Mouse (Mus musculus): ENCODE results near the gene Ces1d. TPM values are rescaled to one million over a fixed set of nuclear protein-coding genes. Genes with fewer than 3 reads are reported as not detected.

Gene Ces1d
- polyA plus RNA-seq, 1 experiment, result not detected

DNA sequence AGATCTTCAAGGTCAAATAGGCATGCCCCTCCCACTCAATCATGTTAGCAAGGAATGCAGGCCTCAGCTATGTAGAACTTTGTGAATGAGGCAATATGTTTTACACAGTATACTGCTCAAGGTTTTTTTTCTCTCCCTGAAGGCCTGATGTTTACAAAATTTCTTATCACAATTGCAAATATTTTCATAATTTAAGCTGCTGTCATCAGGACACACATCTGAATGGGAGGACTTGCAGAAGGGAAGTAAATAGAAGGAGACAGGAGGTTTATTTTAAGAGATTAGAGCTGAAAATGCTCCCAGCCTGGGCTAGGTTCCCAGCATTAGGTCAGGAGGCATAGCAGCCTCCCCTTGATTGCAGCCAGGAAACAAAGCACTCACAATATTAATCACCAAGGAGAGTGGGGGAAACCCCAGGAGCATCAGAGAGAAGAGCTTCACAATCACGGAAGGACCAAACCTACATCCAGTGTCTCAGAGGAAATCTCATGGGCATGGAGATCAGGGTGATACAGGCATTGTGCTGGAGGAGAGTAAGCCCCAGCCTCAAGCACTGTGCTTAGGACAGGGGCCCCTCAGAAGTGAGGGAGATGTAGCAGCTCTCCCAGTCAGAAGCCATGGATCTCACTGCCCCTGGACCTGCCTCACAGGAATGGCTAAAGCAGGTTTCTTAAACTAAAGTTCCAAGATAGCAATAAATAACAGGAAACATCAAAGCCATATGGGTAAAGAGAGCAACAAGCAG is 25.6 kb downstream of the Ces1d start:
- no peaks in the 10 kb centered on the region for H3K4me1 ChIP-seq (ENCODE audit: control insufficient read depth, insufficient read depth, low read length)
- H3K4me3 ChIP-seq (ENCODE audit: insufficient read depth, low read depth, low read length), result no peak overlapping the region
- WGBS, result 38% methylated on average over 1 of the region's 1 CpGs
- H3K27ac ChIP-seq (ENCODE audit: insufficient read depth, low read depth, low read length), result no peak overlapping the region
- TF ChIP-seq POLR2A (IDR thresholded peaks at IDR 0.05; ENCODE audit: insufficient read depth, low read depth, low read length) (no peak), CTCF (IDR thresholded peaks at IDR 0.05; ENCODE audit: insufficient read depth, low read depth, low read length) (no peak)

DNA sequence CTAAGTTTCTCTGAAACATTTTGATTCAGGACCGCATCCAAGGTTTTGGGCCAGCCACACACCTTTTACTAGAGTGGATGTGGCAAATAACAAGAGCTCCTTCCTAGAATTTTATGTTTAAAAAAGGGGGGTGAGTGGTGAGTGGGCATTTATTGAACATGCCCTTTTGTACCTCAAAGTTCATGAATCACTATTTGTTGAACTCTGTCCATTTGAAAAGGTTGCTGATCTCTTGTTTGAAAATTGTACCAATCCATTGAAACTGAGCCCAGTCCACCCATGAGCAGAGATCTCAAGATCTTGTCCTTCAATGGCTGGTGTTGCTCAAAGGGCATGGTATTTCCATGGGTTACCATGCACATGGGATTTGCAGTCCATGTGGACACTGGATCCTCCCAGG is 34.3 kb downstream of the Ces1d start:
- H3K4me1 ChIP-seq (ENCODE audit: control insufficient read depth, insufficient read depth, low read length), result no peaks in the 10 kb centered on the region
- no peak for TF ChIP-seq CTCF (IDR thresholded peaks at IDR 0.05; ENCODE audit: insufficient read depth, low read depth, low read length)
- no peak for TF ChIP-seq POLR2A (IDR thresholded peaks at IDR 0.05; ENCODE audit: insufficient read depth, low read depth, low read length)
- 90% methylated on average over 1 of the region's 1 CpGs for WGBS

DNA sequence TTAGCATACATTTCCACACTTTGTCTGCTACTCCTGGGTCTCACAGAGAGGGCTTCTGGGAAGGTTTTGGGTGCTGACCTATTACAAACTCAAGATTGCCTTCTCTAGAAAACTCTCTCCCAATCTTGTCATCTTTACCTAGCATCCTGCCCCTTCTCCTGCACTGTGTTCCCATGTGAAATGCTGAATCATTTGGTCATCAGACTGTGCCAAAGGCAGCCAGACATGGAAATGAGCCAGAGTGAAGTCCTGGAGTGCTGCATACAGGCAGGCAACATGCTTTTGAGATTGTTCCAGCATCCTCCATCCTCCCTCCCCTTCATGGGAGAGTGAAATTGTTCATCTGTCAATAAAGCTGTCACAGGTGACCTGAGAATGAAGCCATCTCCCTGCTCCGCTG is 46.2 kb downstream of the Ces1d start:
- no peaks in the 10 kb centered on the region for H3K4me1 ChIP-seq (ENCODE audit: control insufficient read depth, insufficient read depth, low read length)
- no peak overlapping the region for H3K4me3 ChIP-seq (ENCODE audit: insufficient read depth, low read depth, low read length)
- TF ChIP-seq CTCF (IDR thresholded peaks at IDR 0.05; ENCODE audit: insufficient read depth, low read depth, low read length) (no peak), POLR2A (IDR thresholded peaks at IDR 0.05; ENCODE audit: insufficient read depth, low read depth, low read length) (no peak)
- 95% methylated on average over 1 of the region's 1 CpGs for WGBS
- no peak overlapping the region for H3K27ac ChIP-seq (ENCODE audit: insufficient read depth, low read depth, low read length)

More for the DNA sequence above, 34.3 kb downstream of the Ces1d start:
- no peak overlapping the region for H3K27ac ChIP-seq (ENCODE audit: insufficient read depth, low read depth, low read length)
- no peak overlapping the region for H3K4me3 ChIP-seq (ENCODE audit: insufficient read depth, low read depth, low read length)

DNA sequence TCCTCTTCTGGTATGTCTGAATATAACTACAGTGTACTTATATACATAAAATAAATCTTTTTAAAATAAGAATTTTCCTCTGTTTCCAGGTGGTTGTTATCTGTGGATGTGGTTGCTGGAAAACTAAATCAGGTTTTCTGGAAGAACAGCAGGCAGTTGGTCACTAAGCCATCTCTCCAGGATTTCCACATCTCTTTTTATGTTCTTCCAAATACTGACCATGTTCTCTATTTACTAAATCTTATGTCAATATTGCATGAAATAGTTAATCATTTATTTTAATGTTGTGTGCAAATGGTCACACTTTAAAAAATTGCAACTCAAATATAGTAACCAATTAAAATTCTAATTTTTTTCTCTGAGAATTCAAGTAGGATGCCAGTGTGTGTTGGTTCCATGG is 50.3 kb downstream of the Ces1d start:
- Histone ChIP-seq H3K27ac (ENCODE audit: insufficient read depth, low read depth, low read length) (no peak overlapping the region), H3K4me3 (ENCODE audit: insufficient read depth, low read depth, low read length) (no peak overlapping the region), H3K4me1 (ENCODE audit: control insufficient read depth, insufficient read depth, low read length) (no peaks in the 10 kb centered on the region)
- TF ChIP-seq POLR2A (IDR thresholded peaks at IDR 0.05; ENCODE audit: insufficient read depth, low read depth, low read length) (no peak), CTCF (IDR thresholded peaks at IDR 0.05; ENCODE audit: insufficient read depth, low read depth, low read length) (no peak)

- Histone ChIP-seq H3K4me1 (ENCODE audit: control insufficient read depth, insufficient read depth, low read length) (no peaks in the 10 kb centered on the region), H3K4me3 (ENCODE audit: insufficient read depth, low read depth, low read length) (no peak overlapping the region), H3K27ac (ENCODE audit: insufficient read depth, low read depth, low read length) (no peak overlapping the region)
- 68% methylated on average over 1 of the region's 1 CpGs for WGBS
- TF ChIP-seq POLR2A (IDR thresholded peaks at IDR 0.05; ENCODE audit: insufficient read depth, low read depth, low read length), result no peak
- TF ChIP-seq CTCF (IDR thresholded peaks at IDR 0.05; ENCODE audit: insufficient read depth, low read depth, low read length), result no peak
Observed at GRCm38 (mm10) chr8:93140696-93141095, 56.9 kb downstream of the Ces1d start.

GRCm38 (mm10) chr8:93132196-93132595 is 65.4 kb downstream of the Ces1d start:
- H3K4me1 ChIP-seq (ENCODE audit: control insufficient read depth, insufficient read depth, low read length), result no peaks in the 10 kb centered on the region
- TF ChIP-seq POLR2A (IDR thresholded peaks at IDR 0.05; ENCODE audit: insufficient read depth, low read depth, low read length), result no peak
- TF ChIP-seq CTCF (IDR thresholded peaks at IDR 0.05; ENCODE audit: insufficient read depth, low read depth, low read length), result no peak
- no peak overlapping the region for H3K27ac ChIP-seq (ENCODE audit: insufficient read depth, low read depth, low read length)
- 97% methylated on average over 2 of the region's 2 CpGs for WGBS
- no peak overlapping the region for H3K4me3 ChIP-seq (ENCODE audit: insufficient read depth, low read depth, low read length)

DNA sequence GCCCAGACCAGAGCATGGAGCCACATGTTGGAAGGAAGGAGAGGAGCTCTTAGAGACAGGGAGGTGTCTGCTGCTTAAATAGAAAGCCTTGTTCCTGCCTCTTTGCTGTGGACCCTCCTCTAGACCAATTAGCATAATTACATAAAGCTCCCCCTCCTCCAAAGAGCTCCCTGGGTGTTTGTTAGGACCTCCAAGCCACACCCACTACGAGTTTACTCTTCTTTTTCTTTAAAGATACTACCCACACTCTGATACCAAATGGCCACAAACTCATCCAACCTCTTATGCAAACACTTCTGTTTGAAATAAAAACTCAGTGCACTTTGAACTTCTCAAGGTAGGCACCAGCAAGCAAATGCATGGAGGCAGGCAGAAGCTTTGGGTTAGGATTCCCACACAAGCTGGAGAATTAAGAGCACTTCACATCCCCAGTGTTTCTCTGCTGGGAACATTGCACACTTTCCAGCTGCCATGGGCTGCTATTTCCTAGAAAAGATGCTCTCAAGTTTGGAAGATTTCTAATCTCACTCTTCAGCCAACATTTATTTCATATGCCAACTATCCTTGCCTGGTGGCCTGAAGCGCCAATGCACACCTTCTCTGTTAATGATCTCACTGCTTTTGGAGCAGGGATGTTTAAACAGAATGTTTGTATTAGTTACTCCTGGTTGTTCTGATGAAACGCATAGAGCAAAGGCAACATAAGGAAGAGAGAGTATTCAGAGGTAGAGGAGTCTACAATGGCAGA is 66.2 kb downstream of the Ces1d start, which contains the start of gene Ces1c:
Ces1c (minus strand) TSS at position 51 of the 748 bp plus-strand sequence.
- WGBS, result 84% methylated on average over 3 of the region's 3 CpGs
- Histone ChIP-seq H3K4me1 (ENCODE audit: control insufficient read depth, insufficient read depth, low read length) (no peaks in the 10 kb centered on the region), H3K27ac (ENCODE audit: insufficient read depth, low read depth, low read length) (no peak within 1 kb of the TSS), H3K4me3 (ENCODE audit: insufficient read depth, low read depth, low read length) (no peak within 1 kb of the TSS)
- TF ChIP-seq CTCF (IDR thresholded peaks at IDR 0.05; ENCODE audit: insufficient read depth, low read depth, low read length), result no peak
- TF ChIP-seq POLR2A (IDR thresholded peaks at IDR 0.05; ENCODE audit: insufficient read depth, low read depth, low read length), result no peak

DNA sequence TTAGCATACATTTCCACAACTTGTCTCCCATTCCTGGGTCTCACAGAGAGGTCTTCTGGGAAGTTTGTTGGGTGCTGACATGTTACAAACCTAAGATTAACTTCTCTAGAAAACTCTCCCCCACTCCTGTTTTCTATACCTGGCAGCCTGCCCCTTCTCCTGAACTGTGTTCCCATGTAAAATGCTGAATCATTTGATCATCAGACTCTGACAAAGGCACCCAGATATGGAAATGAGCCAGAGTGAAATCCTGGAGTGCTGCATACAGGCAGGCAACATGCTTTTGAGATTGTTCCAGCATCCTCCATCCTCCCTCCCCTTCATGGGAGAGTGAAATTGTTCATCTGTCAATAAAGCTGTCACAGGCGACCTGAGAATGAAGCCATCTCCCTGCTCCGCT is 71.2 kb downstream of the Ces1d start:
- WGBS, result 73% methylated on average over 2 of the region's 2 CpGs
- TF ChIP-seq CTCF (IDR thresholded peaks at IDR 0.05; ENCODE audit: insufficient read depth, low read depth, low read length), result no peak
- no peak for TF ChIP-seq POLR2A (IDR thresholded peaks at IDR 0.05; ENCODE audit: insufficient read depth, low read depth, low read length)

DNA sequence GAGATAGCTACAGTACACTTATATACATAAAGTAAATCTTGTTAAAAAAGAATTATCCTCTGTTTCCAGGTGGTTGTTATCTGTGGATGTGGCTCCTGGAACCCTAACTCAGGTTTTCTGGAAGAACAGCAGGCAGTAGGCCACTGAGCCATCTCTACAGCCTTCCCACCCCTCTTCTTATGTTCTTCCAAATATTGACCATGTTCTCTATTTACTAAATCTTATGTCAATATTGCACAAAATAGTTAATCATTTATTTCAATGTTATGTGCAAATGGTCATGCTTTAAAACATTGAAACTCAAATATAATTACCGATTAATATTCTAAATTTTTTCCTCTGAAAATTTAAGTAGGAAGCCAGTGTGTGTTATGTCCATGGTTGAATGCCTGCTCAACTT is 75.6 kb downstream of the Ces1d start:
- 94% methylated on average over 1 of the region's 1 CpGs for WGBS
- no peak overlapping the region for H3K27ac ChIP-seq (ENCODE audit: insufficient read depth, low read depth, low read length)
- TF ChIP-seq CTCF (IDR thresholded peaks at IDR 0.05; ENCODE audit: insufficient read depth, low read depth, low read length) (no peak), POLR2A (IDR thresholded peaks at IDR 0.05; ENCODE audit: insufficient read depth, low read depth, low read length) (no peak)
- no peak overlapping the region for H3K4me3 ChIP-seq (ENCODE audit: insufficient read depth, low read depth, low read length)
- no peaks in the 10 kb centered on the region for H3K4me1 ChIP-seq (ENCODE audit: control insufficient read depth, insufficient read depth, low read length)

More for the DNA sequence above, 71.2 kb downstream of the Ces1d start:
- H3K4me3 ChIP-seq (ENCODE audit: insufficient read depth, low read depth, low read length), result no peak overlapping the region
- no peaks in the 10 kb centered on the region for H3K4me1 ChIP-seq (ENCODE audit: control insufficient read depth, insufficient read depth, low read length)
- no peak overlapping the region for H3K27ac ChIP-seq (ENCODE audit: insufficient read depth, low read depth, low read length)

Other genes starting within 250 kb of the Ces1d start
- gene Slc6a2, start 237.8 kb downstream of the Ces1d start, polyA plus RNA-seq (2012; ENCODE audit: insufficient read depth, insufficient read length, low replicate concordance, missing spikeins), result not detected in 2 replicates
- gene Ces1a, start 149.6 kb downstream of the Ces1d start, polyA plus RNA-seq (2012; ENCODE audit: insufficient read depth, insufficient read length, low replicate concordance, missing spikeins), result not detected in 2 replicates
- gene Ces1b, start 117.8 kb downstream of the Ces1d start, polyA plus RNA-seq (2012; ENCODE audit: insufficient read depth, insufficient read length, low replicate concordance, missing spikeins), result not detected in 2 replicates
- gene Ces1c, start 66.6 kb downstream of the Ces1d start, polyA plus RNA-seq (2012; ENCODE audit: insufficient read depth, insufficient read length, low replicate concordance, missing spikeins), result not detected in 2 replicates
- gene Ces1e, start 31.8 kb upstream of the Ces1d start, polyA plus RNA-seq (2012; ENCODE audit: insufficient read depth, insufficient read length, low replicate concordance, missing spikeins), result not detected in 2 replicates
- not detected in 2 replicates for gene Ces1f, start 81.9 kb upstream of the Ces1d start, polyA plus RNA-seq (2012; ENCODE audit: insufficient read depth, insufficient read length, low replicate concordance, missing spikeins)
- gene Ces1g, start 139.5 kb upstream of the Ces1d start, polyA plus RNA-seq (2012; ENCODE audit: insufficient read depth, insufficient read length, low replicate concordance, missing spikeins), result not detected in 2 replicates
- not detected in 2 replicates for gene Ces1h, start 181.9 kb upstream of the Ces1d start, polyA plus RNA-seq (2012; ENCODE audit: insufficient read depth, insufficient read length, low replicate concordance, missing spikeins)